Mouse (Mus musculus) left cerebral cortex, adult 8-10 months (tissue): ENCODE measurements at regions not wholly inside any gene's neighbourhood (a gene's known extent, or its start where the extent isn't known, plus 50 kb on each side); places are given as distances from the start of the nearest gene placed in this dataset.

Experiments used
- DNase-seq, 2 experiments: peaks; one replicate each; pipeline ENCODE4 v3.0.0; 2022; ENCODE audit warnings: low spot score in 2 of 2

DNA sequence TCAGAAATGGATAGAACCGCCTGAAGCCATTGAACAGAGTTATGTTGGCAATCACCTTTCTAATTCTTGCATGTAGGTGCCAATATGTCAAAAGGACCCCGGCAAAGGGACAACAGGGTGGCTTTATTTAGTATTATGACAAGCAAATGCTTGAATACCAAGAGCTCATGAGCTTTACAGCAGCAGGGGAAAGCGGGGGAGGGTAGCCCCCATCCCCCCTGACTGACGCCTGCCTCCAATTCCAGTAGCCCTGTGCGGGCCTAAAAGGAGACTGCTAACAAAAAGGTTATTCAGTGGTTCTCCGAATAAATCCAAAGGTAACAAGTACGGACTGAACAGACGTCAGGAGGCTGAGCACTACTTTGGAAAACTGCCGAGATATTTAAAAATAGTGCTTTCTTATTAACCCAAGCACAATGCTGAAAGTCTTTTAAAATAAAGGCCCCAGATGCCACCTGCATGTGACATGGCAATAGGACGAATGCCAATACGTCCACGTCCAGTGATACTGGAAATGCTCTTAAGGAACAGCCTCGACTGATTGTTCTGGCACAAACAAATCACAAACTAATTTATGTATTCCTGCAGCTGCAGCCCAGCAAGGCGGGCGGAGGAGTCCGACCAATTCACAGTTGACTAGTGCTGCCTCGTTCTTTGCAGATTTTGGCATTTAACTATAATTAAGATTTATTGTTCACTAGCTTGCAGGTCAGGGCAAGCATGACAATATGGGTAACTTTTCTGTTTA is 771.7 kb upstream of the Car8 start:
- no peak for DNase-seq

DNA sequence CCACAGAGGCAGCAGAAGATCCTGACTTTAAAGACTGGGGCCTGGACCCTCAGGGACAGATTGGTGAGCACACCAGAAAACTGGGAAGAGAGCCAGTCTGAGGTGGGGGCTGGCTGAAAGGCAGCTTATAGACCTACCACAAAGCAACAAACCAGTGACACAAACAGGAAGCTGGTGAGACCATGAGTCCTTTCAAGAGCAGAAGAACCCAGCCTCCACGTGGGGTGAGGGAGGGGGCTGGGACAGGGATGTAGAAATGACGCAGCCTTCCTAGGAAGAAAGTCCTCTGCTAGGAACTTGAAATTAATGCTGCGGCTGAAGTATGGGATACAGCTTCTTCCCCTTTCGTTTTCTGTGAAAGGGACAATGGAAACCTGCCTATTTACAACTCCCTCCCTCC is 770.8 kb upstream of the Car8 start:
- DNase-seq, result no peak

DNA sequence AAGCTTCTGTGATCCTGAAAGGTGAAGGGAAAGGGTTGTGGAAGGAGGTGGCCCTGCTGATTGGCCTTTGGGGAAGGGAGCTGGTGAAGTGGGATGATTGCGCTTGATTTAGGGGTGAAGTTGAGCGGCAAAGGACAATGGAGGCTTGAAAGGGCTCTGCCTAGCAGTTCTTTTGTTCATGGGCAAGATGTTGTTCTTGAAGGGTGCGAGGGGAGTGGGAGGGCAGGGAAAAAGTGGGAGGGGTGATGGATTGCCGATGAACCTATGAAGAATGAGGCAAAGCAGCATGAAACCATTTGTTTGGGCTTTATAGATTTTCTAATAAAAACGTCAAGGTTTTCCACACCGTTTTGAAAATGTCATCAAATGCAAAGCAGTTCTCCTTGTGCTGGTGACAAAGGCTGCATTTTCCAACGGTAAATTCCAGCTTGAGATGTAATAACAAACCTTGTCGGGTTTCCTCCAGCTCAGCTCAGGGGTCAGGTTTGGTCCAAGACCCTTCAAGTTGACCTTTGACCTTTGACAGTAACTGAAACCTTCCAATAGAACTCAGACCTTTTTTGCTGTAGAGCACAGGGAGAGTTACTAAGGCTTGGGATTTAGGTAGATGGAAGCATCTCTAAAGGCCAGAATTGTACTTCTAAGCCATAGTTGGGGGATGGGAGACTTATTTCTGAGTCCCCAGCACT is 767.2 kb upstream of the Car8 start:
- DNase-seq, result no peak

DNA sequence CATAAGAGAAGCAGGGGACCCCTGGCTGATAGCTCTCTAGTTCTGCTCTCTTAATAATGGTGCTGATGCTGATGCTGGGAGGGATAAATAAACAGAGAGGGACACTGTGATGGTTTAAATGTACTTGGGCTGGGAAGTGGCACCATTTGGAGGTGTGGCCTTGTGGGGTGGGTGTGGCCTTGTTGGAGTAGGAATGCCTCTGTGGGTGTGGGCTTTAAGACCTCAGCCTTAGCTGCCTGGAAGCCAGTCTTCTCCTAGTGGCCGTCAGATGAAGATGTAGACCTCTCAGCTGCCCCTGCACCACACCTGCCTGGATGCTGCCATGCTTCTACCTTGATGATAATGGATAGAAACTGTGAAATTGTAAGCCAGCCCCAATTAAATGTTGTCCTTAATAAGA is 765.0 kb upstream of the Car8 start:
- no peak for DNase-seq

DNA sequence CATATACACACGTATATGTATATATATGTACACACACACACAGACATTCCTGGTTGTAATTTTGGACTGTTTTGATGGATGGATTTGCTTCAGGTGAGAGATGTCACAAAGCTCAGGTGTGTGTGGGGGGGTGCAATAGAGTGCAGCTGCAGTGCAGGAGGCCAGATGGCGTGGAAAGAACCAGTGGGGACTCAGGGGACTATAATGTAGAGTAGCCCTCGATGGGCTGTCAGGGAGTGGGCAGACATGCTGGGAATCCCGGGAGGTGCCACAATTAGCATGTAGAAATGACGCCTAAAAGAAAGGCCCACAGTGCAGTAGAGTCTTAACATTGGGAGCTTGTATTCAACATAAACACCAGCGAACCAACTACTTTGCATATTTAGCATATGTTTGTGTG is 763.5 kb upstream of the Car8 start:
- DNase-seq, result no peak

DNA sequence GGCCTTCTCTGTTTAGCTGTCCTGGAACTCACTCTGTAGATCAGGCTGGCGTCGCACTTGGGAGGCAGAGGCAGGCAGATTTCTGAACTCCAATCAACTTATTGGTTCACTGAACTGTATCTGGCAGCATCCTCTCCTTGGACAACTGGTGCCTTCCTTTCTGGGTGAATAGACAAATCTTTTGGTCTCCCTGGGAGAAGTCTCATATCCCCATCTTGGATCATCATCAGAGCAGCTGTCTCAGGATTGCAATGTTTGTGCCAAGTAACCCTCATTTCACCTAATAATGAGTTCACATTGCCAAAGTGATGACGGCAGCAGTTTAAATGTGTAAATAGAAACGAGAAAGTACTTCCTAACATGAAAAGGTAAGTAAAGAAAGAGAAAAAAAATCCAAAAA is 759.8 kb upstream of the Car8 start:
- no peak for DNase-seq

DNA sequence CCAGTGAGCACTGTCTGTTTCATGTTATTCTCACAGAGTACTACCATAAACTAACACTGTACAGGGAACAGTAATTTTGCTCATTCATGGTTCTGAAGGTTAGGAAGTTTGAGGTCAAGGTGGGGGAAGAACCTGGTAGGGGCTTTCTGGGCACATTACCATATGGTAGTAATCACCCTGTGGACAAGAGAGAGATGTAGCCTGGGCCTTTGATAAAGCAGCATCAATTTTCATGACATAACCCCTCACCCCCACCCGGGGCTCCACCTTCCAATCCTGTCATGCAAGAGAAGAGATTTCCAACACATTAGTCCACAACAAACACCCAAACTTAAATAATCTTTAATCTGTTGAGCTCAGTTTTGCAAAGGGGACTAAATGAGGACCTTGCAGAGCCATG is 753.3 kb upstream of the Car8 start:
- no peak for DNase-seq

DNA sequence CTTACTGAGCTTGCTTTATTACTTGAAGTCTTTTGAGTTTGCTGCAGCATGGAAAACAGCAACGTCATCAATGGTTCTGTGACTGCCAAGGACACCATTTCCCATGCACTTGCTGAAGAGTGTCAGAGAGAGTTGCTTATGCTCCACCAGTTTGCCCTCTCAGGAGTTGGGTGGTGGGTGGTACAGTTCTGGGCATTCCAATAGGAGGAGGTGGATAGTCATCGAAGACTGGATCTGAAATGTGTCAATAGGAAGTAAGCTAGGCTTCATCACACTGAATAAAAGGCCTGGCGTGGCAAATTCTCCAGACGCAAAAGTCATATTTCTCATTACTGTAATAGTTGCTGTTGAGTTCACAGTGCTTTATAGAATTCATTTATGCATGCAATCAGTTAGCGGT is 751.7 kb upstream of the Car8 start:
- no peak for DNase-seq

DNA sequence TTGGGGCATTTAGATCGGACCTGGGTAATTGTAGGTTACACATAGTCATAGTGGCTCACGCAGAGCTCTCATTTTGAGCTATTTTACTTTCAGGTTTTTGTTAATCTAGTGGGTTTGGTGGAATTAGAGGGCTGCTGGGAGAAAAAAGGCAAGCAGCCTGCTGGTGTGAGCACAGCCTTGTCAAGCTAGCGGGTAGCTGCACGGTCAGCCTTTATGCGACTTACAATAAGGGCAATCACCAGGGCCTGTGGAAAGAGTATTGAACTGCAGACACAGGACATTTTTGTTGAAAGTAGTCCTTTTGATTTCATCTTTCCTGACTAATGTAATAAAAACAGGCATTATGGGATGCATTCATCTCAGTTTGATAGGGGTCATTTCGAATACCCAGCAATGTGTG is 750.8 kb upstream of the Car8 start:
- DNase-seq, result no peak

DNA sequence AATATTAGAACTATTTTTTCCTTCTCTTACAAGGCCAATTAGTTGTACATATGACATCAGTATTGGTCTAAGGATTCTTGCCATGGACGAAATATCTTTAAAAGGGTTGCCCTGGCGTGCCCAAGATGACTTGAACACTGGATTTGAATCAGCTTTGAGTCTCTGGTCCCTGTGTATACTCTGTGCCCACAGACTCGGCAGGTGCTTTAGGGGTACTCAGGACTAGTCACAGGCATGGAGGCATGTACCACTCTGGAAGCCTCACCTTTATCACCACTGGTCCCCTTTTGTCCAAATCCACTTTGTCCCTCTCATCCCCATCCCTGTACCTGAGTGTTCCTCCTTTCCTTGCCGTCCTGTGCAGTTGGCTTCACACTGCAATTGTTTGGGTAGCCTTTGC is 750.3 kb upstream of the Car8 start:
- no peak for DNase-seq

DNA sequence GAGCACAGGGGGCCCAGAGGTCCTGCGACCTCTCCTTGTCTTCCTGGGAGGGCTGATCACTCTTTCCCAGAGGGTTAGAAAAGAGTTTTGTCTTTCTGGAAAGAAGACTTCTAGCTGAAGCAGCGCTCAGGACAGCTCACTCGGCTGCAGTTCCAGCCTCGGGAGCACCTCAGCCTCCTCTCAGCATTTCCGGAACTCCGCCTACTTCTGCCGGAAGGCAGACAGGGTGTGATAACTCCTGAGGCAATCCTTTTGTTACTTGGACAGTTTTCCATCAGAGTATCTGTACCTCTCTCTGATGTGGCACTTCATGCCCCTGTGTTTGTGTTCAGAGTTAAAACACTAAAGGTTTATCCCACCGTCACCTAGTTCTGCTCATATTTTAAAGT is 749.5 kb upstream of the Car8 start:
- no peak for DNase-seq

DNA sequence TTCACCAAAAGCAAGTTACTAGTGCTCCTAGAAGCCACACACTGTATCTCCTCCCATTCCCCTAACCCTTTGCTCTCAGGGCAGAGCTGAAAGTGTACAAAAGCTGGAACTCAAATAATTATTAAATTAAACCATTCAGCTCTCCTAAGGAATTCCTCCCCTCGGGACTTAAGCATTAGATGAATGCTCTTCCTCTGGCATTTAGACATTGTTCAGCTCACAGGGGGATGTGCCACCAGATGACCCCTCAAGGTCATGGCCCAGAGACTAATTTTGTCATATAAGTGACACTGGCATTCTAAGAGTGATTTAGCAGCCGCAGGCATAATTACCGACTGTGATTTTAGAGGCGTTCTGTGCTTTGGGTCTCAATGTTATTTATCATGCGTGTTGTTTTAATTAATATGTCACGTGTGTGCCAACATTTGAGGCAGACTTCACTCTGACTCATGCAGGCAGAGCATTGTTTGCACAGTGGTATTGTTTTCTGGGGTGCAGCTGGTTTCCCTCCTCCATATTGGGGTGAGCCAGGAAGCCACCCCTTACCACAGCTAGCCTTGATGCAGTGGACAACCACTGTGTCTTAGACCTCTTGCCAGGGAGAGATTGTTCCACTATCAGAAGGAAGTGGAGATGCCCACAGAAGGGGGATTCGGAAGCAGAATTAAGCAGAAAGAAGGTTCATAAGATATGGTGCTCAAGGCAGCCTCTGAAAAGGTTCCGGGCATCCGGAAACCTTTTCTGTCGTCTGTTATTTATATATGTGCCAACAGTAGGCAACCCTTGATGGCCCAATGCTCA is 748.9 kb upstream of the Car8 start:
- no peak for DNase-seq

DNA sequence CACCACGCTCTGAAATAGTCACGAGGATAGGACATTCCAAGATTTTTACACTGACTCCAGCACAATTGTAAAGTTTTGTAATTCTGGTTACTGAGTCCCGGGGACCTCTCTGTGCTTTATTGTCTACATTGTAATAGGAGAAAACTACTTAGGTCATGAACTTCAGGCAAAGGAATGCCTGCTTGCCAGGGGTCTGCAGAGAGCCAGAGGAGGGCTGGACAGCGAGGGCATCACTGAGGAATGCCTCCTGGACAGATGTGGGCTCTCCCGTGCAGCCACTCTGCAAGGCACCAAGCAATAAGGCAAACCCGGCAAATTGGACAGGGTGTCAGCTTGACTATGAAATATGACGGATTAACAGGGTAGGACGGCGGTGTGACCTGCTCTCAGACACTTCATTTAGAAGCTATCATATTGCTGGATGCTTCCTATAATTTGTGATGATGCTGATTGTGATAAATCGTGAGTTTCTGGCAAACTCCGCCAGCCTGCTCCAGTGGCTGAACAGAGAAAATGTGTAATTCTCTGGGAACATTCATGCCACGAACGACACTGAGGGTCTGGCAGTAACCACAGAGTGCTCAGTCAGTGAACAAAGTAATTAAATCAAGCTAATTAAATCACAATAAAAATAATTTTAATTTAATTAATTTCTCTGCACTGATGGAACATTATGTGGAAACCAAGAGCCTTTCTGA is 747.7 kb upstream of the Car8 start:
- DNase-seq, result no peak

DNA sequence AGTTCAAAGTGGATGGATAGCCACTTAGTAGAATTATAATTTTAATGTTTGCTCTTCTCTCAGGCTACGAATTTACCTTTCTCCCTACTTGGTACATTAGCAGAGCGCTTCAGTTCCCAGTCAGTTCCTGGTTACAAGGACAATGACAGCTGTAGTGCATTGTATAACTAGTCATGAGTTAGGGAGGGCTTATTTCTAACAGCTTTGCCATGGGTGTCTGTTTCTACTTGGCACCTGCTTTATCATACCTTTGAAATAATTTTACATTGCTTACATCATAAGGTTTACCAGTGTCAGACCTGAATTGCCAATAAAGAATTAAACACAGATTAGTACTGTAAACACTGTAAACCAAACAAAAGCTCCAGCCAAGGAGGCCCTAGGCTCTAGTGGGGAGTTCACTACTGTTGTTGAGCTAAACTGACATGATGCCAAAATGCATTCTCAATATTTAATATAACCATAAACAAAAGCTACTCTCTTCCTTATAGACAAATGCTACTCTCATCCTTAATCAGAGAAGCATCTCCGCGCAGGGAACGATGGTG is 745.3 kb upstream of the Car8 start:
- no peak for DNase-seq

DNA sequence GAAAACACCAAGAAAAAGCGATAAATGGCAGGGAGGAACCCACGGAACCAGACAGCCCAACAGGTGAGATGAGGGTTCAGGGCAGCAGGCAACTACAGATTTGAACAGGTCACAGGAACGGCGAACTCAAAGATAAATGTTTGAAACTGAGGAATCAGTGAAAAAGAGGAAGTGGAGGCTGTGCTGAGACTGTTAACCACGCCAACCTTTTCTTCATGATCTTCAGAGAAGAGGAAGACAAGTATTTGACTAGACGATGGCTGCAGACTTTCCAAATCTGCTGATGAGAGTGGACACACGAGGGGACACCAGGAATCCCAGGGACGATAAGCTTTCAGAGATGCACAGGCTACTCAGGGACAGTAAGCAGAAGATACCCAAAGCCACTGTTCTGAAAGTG is 740.1 kb upstream of the Car8 start:
- no peak for DNase-seq

DNA sequence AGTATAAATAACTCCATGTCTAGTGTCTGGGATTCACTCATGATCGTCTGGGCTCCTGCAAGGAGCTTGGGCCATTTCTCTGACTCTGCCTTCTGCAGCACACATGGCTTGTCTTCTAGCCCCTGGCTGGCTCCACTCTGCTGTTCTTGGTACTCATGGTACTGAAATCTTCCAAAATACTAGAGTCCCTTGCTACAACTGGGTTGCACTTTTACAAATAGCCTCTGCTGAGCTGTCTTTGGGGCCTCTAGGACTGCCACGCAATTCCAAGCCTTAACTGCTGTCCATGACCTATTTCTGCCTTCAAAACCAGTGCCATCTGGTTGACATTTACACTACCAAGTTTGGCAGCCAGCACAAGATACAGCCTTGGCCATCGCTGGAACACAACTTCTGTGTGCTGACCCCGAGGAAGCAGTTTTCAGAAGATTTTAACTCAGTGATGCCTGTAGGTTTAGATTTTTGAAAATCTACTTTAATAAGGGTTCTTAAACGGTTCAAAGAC is 731.2 kb upstream of the Car8 start:
- DNase-seq, result no peak

DNA sequence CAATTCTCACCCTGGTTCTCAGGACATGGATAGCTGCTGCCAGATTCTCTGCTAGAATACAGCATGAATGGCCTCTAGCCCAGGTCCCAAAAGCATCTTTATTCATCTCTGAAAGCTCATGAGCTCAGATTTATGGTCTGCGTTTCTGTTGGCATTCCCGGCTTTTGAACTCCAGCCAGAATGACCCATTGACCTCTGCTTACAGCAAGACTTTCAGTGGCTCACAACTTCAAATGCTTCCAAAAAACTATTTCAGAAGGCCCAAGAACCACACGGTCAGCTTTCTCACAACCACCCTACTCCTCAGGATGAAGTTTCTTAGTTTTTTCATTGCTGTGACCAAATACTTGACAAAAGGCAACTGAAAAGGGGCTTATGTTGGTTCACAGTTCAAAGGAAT is 729.9 kb upstream of the Car8 start:
- no peak for DNase-seq

DNA sequence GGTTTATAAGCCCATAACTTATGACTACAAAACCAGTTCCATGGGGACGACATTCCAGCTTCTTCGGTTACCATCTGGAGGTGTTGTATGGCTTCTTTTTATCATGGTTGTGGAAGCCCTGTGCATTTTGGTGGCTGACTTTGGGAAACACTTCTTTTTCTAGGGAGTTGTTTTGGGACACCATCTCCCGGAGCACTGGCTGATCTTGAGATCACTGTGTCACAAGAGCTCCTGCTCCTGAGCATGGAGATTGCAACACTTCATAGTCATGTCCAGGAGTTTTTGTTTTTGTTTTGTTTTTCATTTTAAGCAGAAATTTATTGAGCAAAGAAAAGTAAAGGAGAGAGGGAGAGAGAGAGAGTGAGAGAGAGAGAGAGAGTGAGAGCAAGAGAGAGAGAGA is 729.1 kb upstream of the Car8 start:
- no peak for DNase-seq

DNA sequence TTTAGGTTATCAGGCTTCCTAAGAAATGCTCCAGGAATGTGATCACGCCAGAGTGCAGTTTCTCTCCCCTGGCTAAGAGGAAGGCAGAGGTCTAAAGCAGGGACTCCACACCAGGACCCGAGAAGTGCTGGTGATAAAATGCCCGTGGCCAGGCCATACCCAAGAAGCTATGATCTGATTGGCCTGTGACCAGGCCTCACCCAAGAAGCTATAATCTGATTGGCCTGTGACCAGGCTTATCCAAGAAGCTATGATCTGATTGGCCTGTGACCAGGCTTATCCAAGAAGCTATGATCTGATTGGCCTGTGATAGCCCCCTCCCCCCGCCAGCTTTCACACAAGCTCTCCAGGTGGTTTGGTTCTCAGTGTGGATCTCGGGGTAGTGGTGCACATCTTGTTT is 726.7 kb upstream of the Car8 start:
- no peak for DNase-seq

DNA sequence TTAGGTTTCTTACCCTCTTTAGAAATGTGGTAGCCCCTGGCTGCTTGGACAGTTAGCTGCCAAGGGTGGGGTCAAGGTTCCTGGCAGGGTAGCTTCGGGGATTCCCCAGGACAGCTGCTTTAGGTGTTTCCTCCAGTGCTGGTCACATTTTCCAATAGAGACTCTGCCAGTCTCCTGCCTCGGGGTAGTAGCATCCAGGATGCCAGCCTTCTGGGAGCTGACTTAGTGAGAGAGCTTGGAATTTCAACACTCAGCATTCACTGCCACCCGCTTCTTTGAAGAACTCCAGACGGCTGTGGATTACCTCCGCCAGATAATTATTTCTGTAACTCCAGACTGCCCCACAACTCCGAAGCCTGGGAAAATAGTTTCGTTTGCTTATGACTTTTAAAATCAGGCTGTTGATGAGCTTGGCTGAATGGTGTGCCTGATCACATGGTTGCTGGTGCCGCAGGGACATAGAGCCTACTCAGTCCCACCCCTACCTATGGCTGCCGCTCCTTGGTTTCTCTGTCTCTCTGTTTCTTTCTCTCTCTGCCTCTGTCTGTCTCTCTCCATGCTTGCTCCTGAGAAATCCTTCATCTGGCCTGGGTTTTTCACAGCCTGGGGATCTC is 724.2 kb upstream of the Car8 start:
- DNase-seq, result no peak

DNA sequence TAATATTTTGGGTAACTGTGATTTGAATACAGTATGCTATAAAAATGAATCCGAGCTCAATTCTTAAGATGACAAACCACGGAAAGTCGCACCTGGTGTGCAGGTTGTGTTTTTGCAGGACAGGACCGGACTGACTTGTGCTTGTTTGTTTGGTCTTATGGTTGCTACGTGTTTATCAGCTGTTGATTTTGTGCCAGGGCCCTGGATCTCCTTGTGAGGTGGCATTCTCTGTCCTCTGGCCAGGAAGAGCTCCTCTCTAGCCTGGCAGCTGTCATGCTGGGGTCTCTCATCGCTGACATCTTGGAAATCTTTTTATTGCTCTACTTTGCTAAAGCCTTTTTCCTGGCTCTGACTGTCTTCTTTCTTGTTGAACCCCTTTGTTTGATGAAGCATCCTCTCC is 723.0 kb upstream of the Car8 start:
- DNase-seq, result no peak
